Mouse (Mus musculus): ENCODE measurements at regions not wholly inside any gene's neighbourhood (a gene's known extent, or its start where the extent isn't known, plus 50 kb on each side); places are given as distances from the start of the nearest gene placed in this dataset.

DNA sequence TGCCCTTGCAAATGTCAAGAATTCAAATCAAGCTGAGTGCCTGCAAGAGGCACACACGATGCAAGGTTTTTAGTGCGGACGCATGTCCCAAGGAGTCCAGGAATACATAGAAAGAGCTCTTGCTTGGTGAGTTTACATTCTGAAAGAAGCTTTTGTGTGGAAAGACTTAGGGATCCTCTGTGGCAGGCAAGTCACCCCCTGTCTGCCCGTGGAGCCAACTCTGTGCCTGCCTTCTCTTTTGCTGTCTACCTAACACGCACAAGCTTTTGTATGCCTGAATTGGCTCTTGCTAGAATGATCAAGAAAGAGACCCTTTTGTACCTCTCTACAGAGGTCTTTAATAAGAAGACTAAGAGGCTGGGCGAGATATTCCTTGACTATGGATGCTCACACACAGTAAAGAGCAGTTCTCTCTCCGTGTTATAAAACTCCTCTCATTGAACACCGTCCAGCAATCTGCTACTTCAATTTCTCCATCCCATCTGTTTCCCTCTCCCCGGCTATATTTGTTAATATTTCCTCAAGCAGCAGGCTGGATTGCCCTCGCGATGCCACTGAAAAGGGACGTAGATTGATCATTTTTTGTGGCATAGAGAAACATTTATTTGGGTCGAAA is 543.3 kb upstream of the Pou3f3 start:
- no peaks in the 10 kb centered on the region for H3K27me3 ChIP-seq (ENCODE audit: control insufficient read depth, insufficient read depth, low read length)
- WGBS: 82% methylated on average over 13 of the region's 13 CpGs
- no peak for ATAC-seq (replicated peaks; ENCODE audit: extremely low read depth, insufficient read depth, low FRiP score)
- H3K4me2 ChIP-seq (ENCODE audit: low read depth, low read length): no peak overlapping the region
- no peak overlapping the region for H3K4me3 ChIP-seq (ENCODE audit: low read length)
- H3K9ac ChIP-seq (ENCODE audit: low read length): no peak overlapping the region
- H3K9me3 ChIP-seq (replicated peaks; ENCODE audit: control insufficient read depth, low read length): peaks cover 2% of the 10 kb centered on the region; the same call in 1 of the 2 replicates
- H3K4me1 ChIP-seq (ENCODE audit: control insufficient read depth, insufficient read depth, low read length): no peaks in the 10 kb centered on the region
- H3K36me3 ChIP-seq (ENCODE audit: control insufficient read depth, insufficient read depth): no peaks in the 10 kb centered on the region
- no peak overlapping the region for H3K27ac ChIP-seq (ENCODE audit: low read length)

DNA sequence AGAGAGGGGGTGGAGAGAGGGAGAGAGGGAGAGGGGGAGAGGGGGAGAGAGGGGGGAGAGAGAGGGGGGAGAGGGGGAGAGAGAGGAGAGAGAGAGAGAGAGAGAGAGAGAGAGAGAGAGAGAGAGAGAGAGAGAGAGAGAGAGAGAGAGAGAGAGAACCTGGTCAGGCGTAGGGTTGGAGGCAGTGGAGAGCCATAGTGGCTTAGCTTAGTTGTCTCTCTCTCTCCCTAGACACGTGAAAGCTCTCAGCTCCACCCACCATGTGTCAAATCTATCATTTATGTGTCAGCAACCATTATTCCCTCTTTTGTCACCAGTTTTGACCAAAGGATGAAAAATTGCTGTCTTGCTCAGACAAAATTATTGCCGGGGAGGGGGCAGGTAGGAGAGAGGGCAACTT is 542.7 kb upstream of the Pou3f3 start:
- no peak for ATAC-seq (replicated peaks; ENCODE audit: extremely low read depth, insufficient read depth, low FRiP score)
- Histone ChIP-seq H3K27me3 (ENCODE audit: control insufficient read depth, insufficient read depth, low read length) (no peaks in the 10 kb centered on the region), H3K4me2 (ENCODE audit: low read depth, low read length) (no peak overlapping the region), H3K9ac (ENCODE audit: low read length) (no peak overlapping the region), H3K4me3 (ENCODE audit: low read length) (no peak overlapping the region), H3K9me3 (replicated peaks; ENCODE audit: control insufficient read depth, low read length) (peaks cover 2% of the 10 kb centered on the region; the same call in 1 of the 2 replicates), H3K4me1 (ENCODE audit: control insufficient read depth, insufficient read depth, low read length) (no peaks in the 10 kb centered on the region), H3K27ac (ENCODE audit: low read length) (no peak overlapping the region), H3K36me3 (ENCODE audit: control insufficient read depth, insufficient read depth) (no peaks in the 10 kb centered on the region)
- 59% methylated on average over 3 of the region's 3 CpGs for WGBS

GRCm38 (mm10) chr1:42167790-42168572 is 527.6 kb upstream of the Pou3f3 start:
- no peak overlapping the region for H3K27ac ChIP-seq (ENCODE audit: low read length)
- no peak overlapping the region for H3K9ac ChIP-seq (ENCODE audit: low read length)
- no peak overlapping the region for H3K4me3 ChIP-seq (ENCODE audit: low read length)
- no peaks in the 10 kb centered on the region for H3K27me3 ChIP-seq (ENCODE audit: control insufficient read depth, insufficient read depth, low read length)
- 74% methylated on average over 7 of the region's 7 CpGs for WGBS
- H3K4me1 ChIP-seq (ENCODE audit: control insufficient read depth, insufficient read depth, low read length): no peaks in the 10 kb centered on the region
- no peak overlapping the region for H3K4me2 ChIP-seq (ENCODE audit: low read depth, low read length)
- H3K36me3 ChIP-seq (ENCODE audit: control insufficient read depth, insufficient read depth): no peaks in the 10 kb centered on the region
- H3K9me3 ChIP-seq (replicated peaks; ENCODE audit: control insufficient read depth, low read length): no peaks in the 10 kb centered on the region
- no peak for ATAC-seq (replicated peaks; ENCODE audit: extremely low read depth, insufficient read depth, low FRiP score)

- H3K27me3 ChIP-seq (ENCODE audit: control insufficient read depth, insufficient read depth, low read length): no peaks in the 10 kb centered on the region
- H3K4me1 ChIP-seq (ENCODE audit: control insufficient read depth, insufficient read depth, low read length): no peaks in the 10 kb centered on the region
Measured at GRCm38 (mm10) chr1:42169505-42169904, 526.1 kb upstream of the Pou3f3 start.

DNA sequence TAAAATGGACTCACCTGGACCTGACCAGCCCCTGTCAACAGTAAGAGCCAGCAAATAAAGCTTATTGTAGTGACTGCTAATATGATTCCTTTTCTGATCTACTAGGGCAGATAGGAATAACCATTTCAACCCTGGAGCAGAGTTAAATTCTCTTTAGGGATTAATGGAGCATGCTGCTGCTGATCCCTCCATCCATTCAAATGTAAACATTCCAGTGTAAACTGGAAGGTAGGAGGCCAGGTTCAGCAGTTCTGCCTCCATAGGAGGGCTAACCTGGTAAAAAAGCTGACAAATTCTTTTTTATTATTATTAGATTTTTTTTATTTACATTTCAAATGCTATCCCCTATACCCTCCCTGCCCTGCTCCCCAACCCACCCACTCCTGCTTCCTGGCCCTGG is 509.3 kb upstream of the Pou3f3 start:
- H3K9ac ChIP-seq (ENCODE audit: low read length): no peak overlapping the region
- H3K27me3 ChIP-seq (ENCODE audit: control insufficient read depth, insufficient read depth, low read length): no peaks in the 10 kb centered on the region
- H3K27ac ChIP-seq (ENCODE audit: low read length): no peak overlapping the region
- no peaks in the 10 kb centered on the region for H3K9me3 ChIP-seq (replicated peaks; ENCODE audit: control insufficient read depth, low read length)
- no peak overlapping the region for H3K4me2 ChIP-seq (ENCODE audit: low read depth, low read length)
- ATAC-seq (replicated peaks; ENCODE audit: extremely low read depth, insufficient read depth, low FRiP score): no peak
- no peaks in the 10 kb centered on the region for H3K4me1 ChIP-seq (ENCODE audit: control insufficient read depth, insufficient read depth, low read length)
- no peaks in the 10 kb centered on the region for H3K36me3 ChIP-seq (ENCODE audit: control insufficient read depth, insufficient read depth)
- H3K4me3 ChIP-seq (ENCODE audit: low read length): no peak overlapping the region

More at GRCm38 (mm10) chr1:42169505-42169904, 526.1 kb upstream of the Pou3f3 start:
- ATAC-seq (replicated peaks; ENCODE audit: extremely low read depth, insufficient read depth, low FRiP score): no peak
- H3K27ac ChIP-seq (ENCODE audit: low read length): no peak overlapping the region
- no peaks in the 10 kb centered on the region for H3K36me3 ChIP-seq (ENCODE audit: control insufficient read depth, insufficient read depth)
- WGBS: 74% methylated on average over 3 of the region's 3 CpGs
- H3K9me3 ChIP-seq (replicated peaks; ENCODE audit: control insufficient read depth, low read length): no peaks in the 10 kb centered on the region
- H3K4me2 ChIP-seq (ENCODE audit: low read depth, low read length): no peak overlapping the region
- H3K4me3 ChIP-seq (ENCODE audit: low read length): no peak overlapping the region
- H3K9ac ChIP-seq (ENCODE audit: low read length): no peak overlapping the region

DNA sequence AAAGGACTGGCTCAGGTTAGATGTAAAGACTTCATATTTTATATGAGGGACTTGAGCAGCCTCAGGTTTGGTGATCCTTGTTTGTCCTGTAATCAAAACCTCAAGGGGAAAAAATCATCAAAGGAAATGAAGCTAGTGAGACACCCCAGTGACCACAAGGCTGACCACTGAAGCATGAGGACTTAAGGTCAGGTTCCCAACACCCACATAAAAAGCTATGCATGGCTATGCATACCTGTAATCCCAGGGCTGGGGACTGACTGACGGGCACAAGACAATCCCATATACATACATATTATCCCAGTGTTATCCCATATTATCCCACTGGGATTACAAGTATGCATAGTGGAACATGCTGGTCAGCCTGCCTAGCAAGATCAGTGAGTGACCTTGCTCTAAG is 467.5 kb upstream of the Pou3f3 start:
- Histone ChIP-seq H3K9ac (ENCODE audit: low read length) (no peak overlapping the region), H3K4me1 (ENCODE audit: control insufficient read depth, insufficient read depth, low read length) (0 out of 2 replicates have a peak, but pooled peaks cover 2% of the 10 kb centered on the region), H3K27me3 (ENCODE audit: control insufficient read depth, insufficient read depth, low read length) (no peaks in the 10 kb centered on the region), H3K36me3 (ENCODE audit: control insufficient read depth, insufficient read depth) (no peaks in the 10 kb centered on the region), H3K4me3 (ENCODE audit: low read length) (no peak overlapping the region), H3K27ac (ENCODE audit: low read length) (no peak overlapping the region), H3K9me3 (replicated peaks; ENCODE audit: control insufficient read depth, low read length) (no peaks in the 10 kb centered on the region), H3K4me2 (ENCODE audit: low read depth, low read length) (no peak overlapping the region)
- 86% methylated on average over 1 of the region's 1 CpGs for WGBS
- no peak for ATAC-seq (replicated peaks; ENCODE audit: extremely low read depth, insufficient read depth, low FRiP score)

GRCm38 (mm10) chr1:42229711-42230110 is 465.9 kb upstream of the Pou3f3 start:
- H3K4me1 ChIP-seq (ENCODE audit: control insufficient read depth, insufficient read depth, low read length): 0 out of 2 replicates have a peak, but pooled peaks cover 2% of the 10 kb centered on the region
- H3K4me3 ChIP-seq (ENCODE audit: low read length): peak overlapping the region; percentile 29
- H3K9me3 ChIP-seq (replicated peaks; ENCODE audit: control insufficient read depth, low read length): no peaks in the 10 kb centered on the region
- peak; percentile 83 for ATAC-seq (replicated peaks; ENCODE audit: extremely low read depth, insufficient read depth, low FRiP score)
- H3K4me2 ChIP-seq (ENCODE audit: low read depth, low read length): peak overlapping the region; percentile 53
- WGBS: 35% methylated on average over 12 of the region's 12 CpGs
- H3K27me3 ChIP-seq (ENCODE audit: control insufficient read depth, insufficient read depth, low read length): no peaks in the 10 kb centered on the region
- H3K36me3 ChIP-seq (ENCODE audit: control insufficient read depth, insufficient read depth): no peaks in the 10 kb centered on the region
- peak overlapping the region; percentile 51 for H3K27ac ChIP-seq (ENCODE audit: low read length)
- peak overlapping the region; percentile 54; the same call in 1 of the 2 replicates for H3K9ac ChIP-seq (ENCODE audit: low read length)

DNA sequence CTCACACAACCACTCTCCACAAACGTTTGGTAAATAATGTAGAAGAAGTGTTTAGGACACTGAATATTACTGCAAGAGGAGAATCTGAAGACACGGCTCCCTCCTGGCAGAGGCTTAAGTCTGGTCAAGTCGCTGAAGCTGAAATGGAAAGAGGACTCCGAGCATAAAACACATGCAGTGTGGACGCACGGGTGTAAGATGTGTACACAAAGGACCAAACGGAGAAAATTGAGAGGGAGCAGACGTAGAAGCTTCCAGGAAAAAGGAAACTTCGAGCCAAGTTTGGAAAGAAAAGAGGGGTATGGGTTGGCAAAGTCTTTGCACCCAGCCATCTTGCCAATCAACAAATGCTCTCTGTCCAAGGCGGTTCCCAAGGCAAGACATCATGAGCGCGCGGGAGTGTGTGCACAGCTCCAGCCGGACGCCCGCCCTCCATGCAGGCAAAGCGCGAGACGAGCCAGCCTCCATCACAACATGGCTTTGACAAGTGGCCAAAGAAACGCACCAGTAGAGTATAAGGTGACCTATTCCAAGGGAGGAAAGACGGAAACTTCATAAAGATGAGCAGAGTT is 465.0 kb upstream of the Pou3f3 start:
- Histone ChIP-seq H3K9ac (ENCODE audit: low read length) (no peak overlapping the region), H3K4me3 (ENCODE audit: low read length) (no peak overlapping the region), H3K4me2 (ENCODE audit: low read depth, low read length) (no peak overlapping the region), H3K4me1 (ENCODE audit: control insufficient read depth, insufficient read depth, low read length) (0 out of 2 replicates have a peak, but pooled peaks cover 2% of the 10 kb centered on the region), H3K27me3 (ENCODE audit: control insufficient read depth, insufficient read depth, low read length) (no peaks in the 10 kb centered on the region), H3K36me3 (ENCODE audit: control insufficient read depth, insufficient read depth) (no peaks in the 10 kb centered on the region), H3K9me3 (replicated peaks; ENCODE audit: control insufficient read depth, low read length) (no peaks in the 10 kb centered on the region), H3K27ac (ENCODE audit: low read length) (no peak overlapping the region)
- no peak for ATAC-seq (replicated peaks; ENCODE audit: extremely low read depth, insufficient read depth, low FRiP score)
- 89% methylated on average over 21 of the region's 21 CpGs for WGBS

DNA sequence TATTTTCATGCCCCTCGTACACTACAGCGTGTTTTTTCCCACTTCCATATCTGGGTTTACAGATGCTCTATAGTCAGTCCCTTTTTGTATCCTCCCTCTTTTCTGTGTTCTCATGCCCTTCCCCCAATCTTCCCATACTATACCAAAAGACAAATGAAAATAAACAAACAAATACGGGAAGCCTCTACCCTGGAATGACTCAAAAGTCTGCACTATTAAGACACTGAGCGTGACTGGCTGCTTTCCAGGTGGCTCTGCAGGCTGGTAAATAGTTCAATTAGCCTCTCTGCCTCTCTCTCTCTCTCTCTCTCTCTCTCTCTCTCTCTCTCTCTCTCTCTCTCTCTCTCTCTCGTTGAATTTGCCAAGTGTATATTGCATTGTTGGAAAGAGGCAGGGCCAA is 464.5 kb upstream of the Pou3f3 start:
- H3K4me1 ChIP-seq (ENCODE audit: control insufficient read depth, insufficient read depth, low read length): 0 out of 2 replicates have a peak, but pooled peaks cover 2% of the 10 kb centered on the region
- no peaks in the 10 kb centered on the region for H3K36me3 ChIP-seq (ENCODE audit: control insufficient read depth, insufficient read depth)
- no peak overlapping the region for H3K27ac ChIP-seq (ENCODE audit: low read length)
- no peak overlapping the region for H3K9ac ChIP-seq (ENCODE audit: low read length)
- H3K27me3 ChIP-seq (ENCODE audit: control insufficient read depth, insufficient read depth, low read length): no peaks in the 10 kb centered on the region
- no peak overlapping the region for H3K4me3 ChIP-seq (ENCODE audit: low read length)
- WGBS: 59% methylated on average over 5 of the region's 5 CpGs
- H3K4me2 ChIP-seq (ENCODE audit: low read depth, low read length): no peak overlapping the region
- no peaks in the 10 kb centered on the region for H3K9me3 ChIP-seq (replicated peaks; ENCODE audit: control insufficient read depth, low read length)
- no peak for ATAC-seq (replicated peaks; ENCODE audit: extremely low read depth, insufficient read depth, low FRiP score)
